Mouse (Mus musculus): ENCODE measurements around the gene Bola2. TPM values are rescaled to one million over a fixed set of nuclear protein-coding genes. Genes with fewer than 3 reads are reported as not detected.
"Not testable (repeated sequence)": the region's sequence is repeated elsewhere in the genome, so short reads cannot be mapped to it uniquely, and the experiment has no call there.

Gene Bola2
- total RNA-seq, 2 experiments from 2014 or later, result 107 to 115 TPM

GRCm38 (mm10) chr7:126688156-126688555 is 7.0 kb upstream of the Bola2 start:
- DNase-seq; intact Hi-C loops (cut with DNase I): not testable (repeated sequence)

- intact Hi-C loops (cut with DNase I), result no loop called here
- DNase-seq, result no peak
Observed at GRCm38 (mm10) chr7:126689021-126689420, 6.2 kb upstream of the Bola2 start.

GRCm38 (mm10) chr7:126690737-126691136 is 4.5 kb upstream of the Bola2 start:
- intact Hi-C loops (cut with DNase I), result no loop called here

GRCm38 (mm10) chr7:126691676-126692075 is 3.5 kb upstream of the Bola2 start:
- intact Hi-C loops (cut with DNase I), result no loop called here
- no peak for DNase-seq

More at GRCm38 (mm10) chr7:126690737-126691136, 4.5 kb upstream of the Bola2 start:
- DNase-seq, result no peak

GRCm38 (mm10) chr7:126692426-126692825 is 2.8 kb upstream of the Bola2 start:
- intact Hi-C loops (cut with DNase I), result no loop called here
- DNase-seq, result no peak

- intact Hi-C loops (cut with DNase I), result no loop called here
- DNase-seq, result peak; percentile 82
Observed at GRCm38 (mm10) chr7:126693256-126693655, 1.9 kb upstream of the Bola2 start.

- DNase-seq, result no peak
- intact Hi-C loops (cut with DNase I), result no loop called here
Observed at GRCm38 (mm10) chr7:126693781-126694180, 1.4 kb upstream of the Bola2 start.

GRCm38 (mm10) chr7:126694441-126695051 is 655 bp upstream of the Bola2 start:
- DNase-seq, result no peak
- intact Hi-C loops (cut with DNase I), result no loop called here

- DNase-seq, result peak; percentile 95
- intact Hi-C loops (cut with DNase I), result no loop called here
Observed at GRCm38 (mm10) chr7:126695631-126696207, 518 bp downstream of the Bola2 start, which contains the start of gene Slx1b. Gene Slx1b (minus strand): TSS chr7:126695784.

- DNase-seq, result no peak
- intact Hi-C loops (cut with DNase I), result no loop called here
Observed at GRCm38 (mm10) chr7:126696303-126696702, 1.1 kb downstream of the Bola2 start.

- no peak for DNase-seq
- intact Hi-C loops (cut with DNase I), result no loop called here
Observed at GRCm38 (mm10) chr7:126696886-126697285, 1.7 kb downstream of the Bola2 start.

GRCm38 (mm10) chr7:126697838-126698237 is 2.6 kb downstream of the Bola2 start:
- no peak for DNase-seq
- intact Hi-C loops (cut with DNase I), result no loop called here

GRCm38 (mm10) chr7:126700063-126701015 is 5.1 kb downstream of the Bola2 start:
- intact Hi-C loops (cut with DNase I), result loop anchor here (5.0 kb wide), 1 partner anchor 57 kb away; the partner anchor contains the start of gene Mapk3
- DNase-seq, result no peak

GRCm38 (mm10) chr7:126701070-126701469 is 5.9 kb downstream of the Bola2 start:
- intact Hi-C loops (cut with DNase I), result loop anchor here (5.0 kb wide), 1 partner anchor 56 kb away; the partner anchor contains the start of gene Mapk3
- peak; percentile 91 for DNase-seq

- intact Hi-C loops (cut with DNase I), result loop anchor here (5.0 kb wide), 1 partner anchor 56 kb away; the partner anchor contains the start of gene Mapk3
- no peak for DNase-seq
Observed at GRCm38 (mm10) chr7:126701559-126702357, 6.6 kb downstream of the Bola2 start.

- intact Hi-C loops (cut with DNase I), result loop anchor here (5.0 kb wide), 1 partner anchor 55 kb away; the partner anchor contains the start of gene Mapk3
- no peak for DNase-seq
Observed at GRCm38 (mm10) chr7:126702358-126702757, 7.2 kb downstream of the Bola2 start.

GRCm38 (mm10) chr7:126702861-126703756 is 7.9 kb downstream of the Bola2 start:
- intact Hi-C loops (cut with DNase I), result loop anchor here (5.0 kb wide), 1 partner anchor 54 kb away; the partner anchor contains the start of gene Mapk3
- DNase-seq, result no peak

- intact Hi-C loops (cut with DNase I), result loop anchor here (5.0 kb wide), 1 partner anchor 54 kb away; the partner anchor contains the start of gene Mapk3
Observed at GRCm38 (mm10) chr7:126703757-126704077, 8.5 kb downstream of the Bola2 start.

More at GRCm38 (mm10) chr7:126703757-126704077, 8.5 kb downstream of the Bola2 start:
- DNase-seq, result peak; percentile 35
